Mouse (Mus musculus): ENCODE measurements around the gene Pak4. TPM values are rescaled to one million over a fixed set of nuclear protein-coding genes. Genes with fewer than 3 reads are reported as not detected.

Gene Pak4
- total RNA-seq, 1 experiment from 2014 or later, result 8.8 TPM

GRCm38 (mm10) chr7:28570291-28570981 lies 27.5 kb downstream of the Pak4 start:
- no peak for ATAC-seq (ENCODE audit: extremely low read depth, insufficient number of reproducible peaks, low FRiP score, poor library complexity, severe bottlenecking)

GRCm38 (mm10) chr7:28568253-28568652 lies 29.7 kb downstream of the Pak4 start:
- ATAC-seq (ENCODE audit: extremely low read depth, insufficient number of reproducible peaks, low FRiP score, poor library complexity, severe bottlenecking), result peak; percentile 49

GRCm38 (mm10) chr7:28567539-28567938 lies 30.4 kb downstream of the Pak4 start:
- ATAC-seq (ENCODE audit: extremely low read depth, insufficient number of reproducible peaks, low FRiP score, poor library complexity, severe bottlenecking), result no peak

- no peak for ATAC-seq (ENCODE audit: extremely low read depth, insufficient number of reproducible peaks, low FRiP score, poor library complexity, severe bottlenecking)
Observed at GRCm38 (mm10) chr7:28565407-28565806, 32.6 kb downstream of the Pak4 start.

GRCm38 (mm10) chr7:28562951-28563350 lies 35.0 kb downstream of the Pak4 start:
- no peak for ATAC-seq (ENCODE audit: extremely low read depth, insufficient number of reproducible peaks, low FRiP score, poor library complexity, severe bottlenecking)

GRCm38 (mm10) chr7:28562371-28562770 lies 35.6 kb downstream of the Pak4 start:
- no peak for ATAC-seq (ENCODE audit: extremely low read depth, insufficient number of reproducible peaks, low FRiP score, poor library complexity, severe bottlenecking)

- ATAC-seq (ENCODE audit: extremely low read depth, insufficient number of reproducible peaks, low FRiP score, poor library complexity, severe bottlenecking), result no peak
Observed at GRCm38 (mm10) chr7:28561967-28562366, 36.0 kb downstream of the Pak4 start.

- ATAC-seq (ENCODE audit: extremely low read depth, insufficient number of reproducible peaks, low FRiP score, poor library complexity, severe bottlenecking), result no peak
Observed at GRCm38 (mm10) chr7:28560856-28561255, 37.1 kb downstream of the Pak4 start.

- no peak for ATAC-seq (ENCODE audit: extremely low read depth, insufficient number of reproducible peaks, low FRiP score, poor library complexity, severe bottlenecking)
Observed at GRCm38 (mm10) chr7:28558486-28558885, 39.5 kb downstream of the Pak4 start.

GRCm38 (mm10) chr7:28557708-28558107 lies 40.3 kb downstream of the Pak4 start:
- no peak for ATAC-seq (ENCODE audit: extremely low read depth, insufficient number of reproducible peaks, low FRiP score, poor library complexity, severe bottlenecking)

- no peak for ATAC-seq (ENCODE audit: extremely low read depth, insufficient number of reproducible peaks, low FRiP score, poor library complexity, severe bottlenecking)
Observed at GRCm38 (mm10) chr7:28557069-28557468, 40.9 kb downstream of the Pak4 start.

- ATAC-seq (ENCODE audit: extremely low read depth, insufficient number of reproducible peaks, low FRiP score, poor library complexity, severe bottlenecking), result no peak
Observed at GRCm38 (mm10) chr7:28555939-28556535, 41.9 kb downstream of the Pak4 start.

- no peak for ATAC-seq (ENCODE audit: extremely low read depth, insufficient number of reproducible peaks, low FRiP score, poor library complexity, severe bottlenecking)
Observed at GRCm38 (mm10) chr7:28553076-28553475, 44.9 kb downstream of the Pak4 start.

GRCm38 (mm10) chr7:28547628-28548027 lies 50.4 kb downstream of the Pak4 start:
- peak; percentile 45; the same call in 1 of the 2 replicates for ATAC-seq (ENCODE audit: extremely low read depth, insufficient number of reproducible peaks, low FRiP score, poor library complexity, severe bottlenecking)

GRCm38 (mm10) chr7:28547154-28547553 lies 50.8 kb downstream of the Pak4 start, which contains the start of gene Nccrp1:
Gene Nccrp1 (minus strand): TSS chr7:28547254.
- no peak for ATAC-seq (ENCODE audit: extremely low read depth, insufficient number of reproducible peaks, low FRiP score, poor library complexity, severe bottlenecking)

GRCm38 (mm10) chr7:28546649-28547048 lies 51.3 kb downstream of the Pak4 start:
- no peak for ATAC-seq (ENCODE audit: extremely low read depth, insufficient number of reproducible peaks, low FRiP score, poor library complexity, severe bottlenecking)

GRCm38 (mm10) chr7:28545891-28546210 lies 52.1 kb downstream of the Pak4 start:
- ATAC-seq (ENCODE audit: extremely low read depth, insufficient number of reproducible peaks, low FRiP score, poor library complexity, severe bottlenecking), result no peak

GRCm38 (mm10) chr7:28545048-28545890 lies 52.7 kb downstream of the Pak4 start:
- no peak for ATAC-seq (ENCODE audit: extremely low read depth, insufficient number of reproducible peaks, low FRiP score, poor library complexity, severe bottlenecking)

- ATAC-seq (ENCODE audit: extremely low read depth, insufficient number of reproducible peaks, low FRiP score, poor library complexity, severe bottlenecking), result no peak
Observed at GRCm38 (mm10) chr7:28544051-28544601, 53.9 kb downstream of the Pak4 start.

- ATAC-seq (ENCODE audit: extremely low read depth, insufficient number of reproducible peaks, low FRiP score, poor library complexity, severe bottlenecking), result no peak
Observed at GRCm38 (mm10) chr7:28540526-28540925, 57.5 kb downstream of the Pak4 start, which contains the start of gene Sycn. Gene Sycn (plus strand): TSS chr7:28540885.

All from neutrophil, adult 5-6 weeks (primary cell).